Comparison of ENCODE assay signal across 10 mouse cellular contexts in genomic region chr13:111044328-111045002, GRCm38 (mm10).
DNase-seq lines count a peak whose midpoint lies in the region; ATAC-seq and TF ChIP-seq lines count a peak whose summit lies in the region.
"Had no signal": no experiment of that assay in that cellular context is flagged by ENCODE, and none has a peak within 500 bp of the region (broad histone marks: within the 10 kb centered on the region; RNA-seq: fewer than 3 reads in every experiment).

No protein-coding gene starts in this region.

- H3K9ac ChIP-seq in kidney, embryonic 14.5 days (ENCODE audit: low read depth, low read length), result no peak overlapping the region
- H3K9ac ChIP-seq: forebrain, embryonic 13.5 days; neural tube, embryonic 12.5 days had no signal

- WGBS in kidney, embryonic 14.5 days, result 29% methylated on average over 10 of the region's 10 CpGs
- 35% methylated on average over 10 of the region's 10 CpGs for WGBS in kidney, adult 2 months

- no peaks in the 10 kb centered on the region for H3K36me3 ChIP-seq in kidney, embryonic 14.5 days (ENCODE audit: control insufficient read depth, insufficient read depth, low read length)
- H3K36me3 ChIP-seq in kidney, adult 2 months (ENCODE audit: control insufficient read depth, insufficient read depth, low read length), result no peaks in the 10 kb centered on the region
- H3K36me3 ChIP-seq: neural tube, embryonic 12.5 days had no signal

- no peak overlapping the region for H3K4me3 ChIP-seq in kidney, embryonic 14.5 days (ENCODE audit: low read length)
- H3K4me3 ChIP-seq in kidney, adult 2 months (ENCODE audit: insufficient read depth, low read depth, low read length), result no peak overlapping the region
- H3K4me3 ChIP-seq: forebrain, embryonic 13.5 days; neural tube, embryonic 12.5 days had no signal

- ATAC-seq in kidney, embryonic 14.5 days (ENCODE audit: low FRiP score, low TSS enrichment), result peak; percentile 39; the same call in 1 of the 2 replicates
- ATAC-seq: forebrain, embryonic 13.5 days had no signal

- no peaks in the 10 kb centered on the region for H3K27me3 ChIP-seq in kidney, embryonic 14.5 days (ENCODE audit: control insufficient read depth, insufficient read depth, low read length)
- no peaks in the 10 kb centered on the region for H3K27me3 ChIP-seq in kidney, adult 2 months (replicated peaks; ENCODE audit: control insufficient read depth, insufficient read depth, low read length)
- H3K27me3 ChIP-seq: forebrain, embryonic 13.5 days; neural tube, embryonic 12.5 days had no signal

- no peak overlapping the region for H3K4me2 ChIP-seq in kidney, embryonic 14.5 days (replicated peaks; ENCODE audit: low read depth, low read length)
- H3K4me2 ChIP-seq: forebrain, embryonic 13.5 days; neural tube, embryonic 12.5 days had no signal

- H3K27ac ChIP-seq in kidney, embryonic 14.5 days (ENCODE audit: low read depth, low read length), result no peak overlapping the region
- no peak overlapping the region for H3K27ac ChIP-seq in kidney, adult 2 months (ENCODE audit: insufficient read depth, low read depth, low read length)
- H3K27ac ChIP-seq: forebrain, embryonic 13.5 days; neural tube, embryonic 12.5 days had no signal

- no peak for TF ChIP-seq POLR2A in kidney, adult 2 months (IDR thresholded peaks at IDR 0.05; ENCODE audit: low read depth, low read length)

- H3K4me1 ChIP-seq in kidney, embryonic 14.5 days (ENCODE audit: control insufficient read depth, insufficient read depth, low read length), result no peaks in the 10 kb centered on the region; the same call in 1 of the 2 replicates
- no peaks in the 10 kb centered on the region for H3K4me1 ChIP-seq in kidney, adult 2 months (ENCODE audit: control insufficient read depth, insufficient read depth, low read length)
- H3K4me1 ChIP-seq: forebrain, embryonic 13.5 days had no signal

- no peak for TF ChIP-seq CTCF in kidney, adult 2 months (conservative IDR thresholded peaks at IDR 0.05; ENCODE audit: insufficient read depth, insufficient read length, low read depth, low read length)

- H3K9me3 ChIP-seq in kidney, embryonic 14.5 days (ENCODE audit: control insufficient read depth, low read length), result no peaks in the 10 kb centered on the region
- H3K9me3 ChIP-seq: forebrain, embryonic 13.5 days; neural tube, embryonic 12.5 days had no signal

- DNase-seq in kidney, adult 2 months, result no peak
- DNase-seq in frontal cortex, adult 2 months (ENCODE audit: extremely low spot score in 1 of 2, low spot score in 1 of 2), result peak; percentile 83 to 91
- DNase-seq in left cerebral cortex, adult 18-20 months (ENCODE audit: low spot score in 2 of 2), result peak; percentile 63 to 80
- peak; percentile 66 to 84 for DNase-seq in right cerebral cortex, postnatal 10 days (ENCODE audit: low spot score in 2 of 2)
- DNase-seq in urinary bladder, postnatal 36 days (ENCODE audit: low spot score in 2 of 2), result no peak
- DNase-seq in kidney, postnatal 10 days, result no peak
- no peak for DNase-seq in lung, postnatal 25 days (ENCODE audit: low spot score)

Comparison
In these comparisons a context has a peak if more than half of its experiments do, and no peak if none do; other contexts are left out.
1. DNase-seq: peak in frontal cortex, adult 2 months (2 of 2), left cerebral cortex, adult 18-20 months (2 of 2) and right cerebral cortex, postnatal 10 days (2 of 2); none in kidney, adult 2 months (single experiment), urinary bladder, postnatal 36 days (0 of 2), kidney, postnatal 10 days (single experiment) and lung, postnatal 25 days (single experiment).